Mouse (Mus musculus) heart, embryonic 12.5 days (tissue): ENCODE results near the gene Pde3a. TPM values are rescaled to one million over a fixed set of nuclear protein-coding genes. Genes with fewer than 3 reads are reported as not detected.
"Not testable (repeated sequence)": the region's sequence is repeated elsewhere in the genome, so short reads cannot be mapped to it uniquely, and the experiment has no call there.

ENCODE experiments used
- ATAC-seq: fragments of 200-750 bp; cut with Nextera tagmentation; 2 replicates; pipeline ENCODE4 v1.8.0; 2017; ENCODE audit warnings: moderate TSS enrichment, moderate library complexity; ENCODE audit not compliant: insufficient number of reproducible peaks, low FRiP score
- H3K27ac ChIP-seq: fragments of 300-500 bp; sonication (generic); 2 replicates; pipeline ENCODE4 v1.5.1; 2016; ENCODE audit warnings: mild to moderate bottlenecking, moderate library complexity; ENCODE audit not compliant: poor library complexity, severe bottlenecking
- H3K27me3 ChIP-seq: fragments of 300-500 bp; sonication (generic); replicated peaks from 2 replicates; pipeline ENCODE4 v1.6.1; 2016; ENCODE audit warnings: mild to moderate bottlenecking, moderate library complexity
- H3K36me3 ChIP-seq: fragments of 300-500 bp; sonication (generic); 2 replicates; pipeline ENCODE4 v1.6.1; 2016; ENCODE audit warnings: mild to moderate bottlenecking, moderate library complexity
- H3K4me1 ChIP-seq: fragments of 300-500 bp; sonication (generic); replicated peaks from 2 replicates; pipeline ENCODE4 v1.6.1; 2016; ENCODE audit warnings: mild to moderate bottlenecking
- H3K4me2 ChIP-seq: fragments of 300-500 bp; sonication (generic); 2 replicates; pipeline ENCODE4 v1.6.1; 2016; ENCODE audit warnings: mild to moderate bottlenecking, moderate library complexity
- H3K4me3 ChIP-seq: fragments of 300-500 bp; sonication (generic); 2 replicates; pipeline ENCODE4 v1.5.1; 2016; ENCODE audit warnings: mild to moderate bottlenecking
- H3K9ac ChIP-seq: fragments of 300-500 bp; sonication (generic); 2 replicates; pipeline ENCODE4 v1.6.1; 2016; ENCODE audit warnings: mild to moderate bottlenecking, moderate library complexity
- H3K9me3 ChIP-seq: fragments of 300-500 bp; sonication (generic); replicated peaks from 2 replicates; pipeline ENCODE4 v1.6.1; 2016; ENCODE audit warnings: mild to moderate bottlenecking, moderate library complexity
- WGBS: fragments of 180-500 bp; shearing (Covaris S2); methylation state at CpG from one replicate; pipeline ENCODE4 v1.1.7; 2016; 5-methylcytosine and 5-hydroxymethylcytosine counted together
- polyA plus RNA-seq: library from polyadenylated mRNA; unstranded; fragments of >200 nt; fragmentation: Nextera tagmentation; extraction: Ambion mirVana; gene quantifications from 2 replicates; pipeline ENCODE4 v1.2.1, GENCODE M21; 2016

The Pde3a gene
- polyA plus RNA-seq, 1 experiment from 2014 or later, result 12.2 TPM

- H3K9me3 ChIP-seq, ATAC-seq, H3K27ac ChIP-seq, H3K4me2 ChIP-seq, H3K36me3 ChIP-seq, H3K27me3 ChIP-seq, H3K9ac ChIP-seq, H3K4me3 ChIP-seq: not testable (repeated sequence)
- 77% methylated on average over 2 of the region's 2 CpGs for WGBS
- peaks cover 28% of the 10 kb centered on the region for H3K4me1 ChIP-seq
Observed at GRCm38 (mm10) chr6:141327134-141327533, 78.1 kb downstream of the Pde3a start.

DNA sequence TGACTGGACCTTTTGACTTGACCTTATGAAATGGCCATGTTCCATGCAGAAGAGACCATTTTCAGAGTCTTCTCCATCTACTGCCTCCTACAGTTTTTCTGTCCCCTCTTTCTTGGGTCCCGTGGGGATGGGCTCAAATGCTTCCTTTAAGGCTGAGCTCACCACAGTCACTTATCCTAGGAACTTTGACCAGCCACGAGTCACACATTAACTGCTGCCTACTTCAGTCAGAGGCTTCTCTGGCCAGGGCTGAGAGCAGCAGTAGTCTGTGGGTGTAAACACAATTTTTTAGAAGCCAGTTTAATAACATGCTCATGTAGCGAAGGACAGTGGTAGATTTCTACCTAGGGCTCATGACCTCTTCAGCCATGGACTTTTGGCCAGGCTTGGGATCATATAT lies 79.0 kb downstream of the Pde3a start:
- Histone ChIP-seq H3K9ac (no peak overlapping the region), H3K9me3 (no peaks in the 10 kb centered on the region), H3K27me3 (no peaks in the 10 kb centered on the region), H3K4me3 (no peak overlapping the region), H3K4me1 (peaks cover 24% of the 10 kb centered on the region), H3K4me2 (no peak overlapping the region), H3K36me3 (no peaks in the 10 kb centered on the region), H3K27ac (peak overlapping the region; percentile 69)
- 66% methylated on average over 3 of the region's 3 CpGs for WGBS
- ATAC-seq, result no peak

GRCm38 (mm10) chr6:141331464-141331863 lies 82.4 kb downstream of the Pde3a start:
- no peak for ATAC-seq
- no peak overlapping the region for H3K9ac ChIP-seq
- H3K27me3 ChIP-seq, result no peaks in the 10 kb centered on the region
- no peaks in the 10 kb centered on the region for H3K36me3 ChIP-seq
- H3K4me3 ChIP-seq, result no peak overlapping the region
- H3K4me2 ChIP-seq, result no peak overlapping the region
- peaks cover 38% of the 10 kb centered on the region for H3K4me1 ChIP-seq
- no peaks in the 10 kb centered on the region for H3K9me3 ChIP-seq
- WGBS, result 43% methylated on average over 2 of the region's 2 CpGs
- H3K27ac ChIP-seq, result no peak overlapping the region

DNA sequence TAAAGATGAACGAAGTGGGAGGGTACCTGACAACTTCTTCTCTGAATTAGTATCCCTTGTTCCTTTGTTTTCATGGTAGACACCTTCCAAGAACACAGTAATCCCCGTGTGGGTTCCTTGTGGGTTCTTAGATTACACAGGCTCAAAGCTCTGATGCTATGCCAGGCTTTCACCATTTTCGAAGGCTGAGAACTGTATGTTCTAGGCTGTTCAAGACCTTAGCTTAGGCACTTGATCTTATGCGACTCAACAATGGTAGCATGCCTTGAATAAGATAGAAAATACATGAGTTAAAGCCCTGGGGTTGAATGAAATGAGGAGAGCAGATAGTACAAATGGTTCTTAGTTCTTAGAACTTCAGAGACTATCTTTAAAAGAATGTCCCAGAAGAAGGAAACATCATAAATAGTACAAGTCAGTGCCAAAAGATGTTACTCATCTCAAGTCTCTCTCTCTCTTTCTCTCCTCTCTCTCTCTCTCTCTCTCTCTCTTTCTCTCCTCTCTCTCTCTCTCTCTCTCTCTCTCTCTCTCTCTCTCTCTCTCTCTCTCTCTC lies 83.6 kb downstream of the Pde3a start:
- H3K4me3 ChIP-seq, result no peak overlapping the region
- WGBS, result 80% methylated on average over 4 of the region's 4 CpGs
- peak overlapping the region; percentile 64 for H3K27ac ChIP-seq
- no peaks in the 10 kb centered on the region for H3K36me3 ChIP-seq
- ATAC-seq, result no peak
- no peak overlapping the region for H3K9ac ChIP-seq
- no peak overlapping the region for H3K4me2 ChIP-seq
- no peaks in the 10 kb centered on the region for H3K27me3 ChIP-seq
- peaks cover 50% of the 10 kb centered on the region for H3K4me1 ChIP-seq
- no peaks in the 10 kb centered on the region for H3K9me3 ChIP-seq

DNA sequence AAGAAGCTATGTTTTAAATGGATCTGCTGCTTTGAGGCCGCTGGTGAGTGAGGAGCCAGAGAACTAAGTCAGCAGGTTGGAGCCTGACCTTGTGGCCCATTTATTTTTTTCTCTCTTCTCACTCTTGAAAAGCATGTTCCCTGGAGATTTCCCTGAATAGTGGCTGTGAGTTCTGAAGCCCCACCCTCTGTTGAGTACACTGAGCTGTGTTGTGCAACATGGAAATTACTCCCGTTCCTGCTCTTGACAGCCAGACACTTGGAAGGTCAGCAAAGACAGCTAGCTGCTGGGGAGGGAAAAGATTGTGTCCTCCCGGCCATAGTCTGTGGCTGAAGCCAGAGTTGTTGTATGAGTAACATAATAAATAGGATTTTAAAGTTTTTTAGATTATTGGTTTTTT lies 84.2 kb downstream of the Pde3a start:
- ATAC-seq, result peak; percentile 67
- Histone ChIP-seq H3K4me2 (no peak overlapping the region), H3K4me1 (peaks cover 51% of the 10 kb centered on the region), H3K36me3 (no peaks in the 10 kb centered on the region), H3K27me3 (no peaks in the 10 kb centered on the region), H3K27ac (peak overlapping the region; percentile 64), H3K4me3 (no peak overlapping the region), H3K9ac (no peak overlapping the region), H3K9me3 (no peaks in the 10 kb centered on the region)
- WGBS, result 19% methylated on average over 3 of the region's 3 CpGs

DNA sequence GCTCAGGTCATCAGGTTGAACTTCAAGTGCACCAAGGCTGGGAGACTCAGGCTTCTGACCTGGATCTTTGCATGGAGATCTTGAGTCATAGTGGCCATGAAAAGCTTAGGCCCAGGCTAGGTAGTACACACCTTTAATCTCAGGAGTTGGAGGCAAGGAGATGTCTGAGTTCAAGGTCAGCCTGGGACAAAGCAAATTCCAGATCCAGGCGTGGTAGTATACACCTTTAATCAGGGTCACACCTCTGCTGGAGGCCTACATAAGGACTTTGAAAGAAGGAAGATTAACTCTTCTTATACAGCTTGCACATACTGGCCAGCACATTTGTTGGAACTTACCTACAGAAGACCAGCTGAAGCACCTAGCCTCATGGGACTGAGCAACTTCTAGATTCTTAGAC lies 86.8 kb downstream of the Pde3a start:
- H3K27me3 ChIP-seq, result no peaks in the 10 kb centered on the region
- H3K4me3 ChIP-seq, result no peak overlapping the region
- H3K9ac ChIP-seq, result no peak overlapping the region
- WGBS, result 65% methylated on average over 1 of the region's 1 CpGs
- no peak for ATAC-seq
- no peaks in the 10 kb centered on the region for H3K9me3 ChIP-seq
- H3K27ac ChIP-seq, result peak overlapping the region; percentile 78
- peaks cover 43% of the 10 kb centered on the region for H3K4me1 ChIP-seq
- H3K4me2 ChIP-seq, result no peak overlapping the region
- no peaks in the 10 kb centered on the region for H3K36me3 ChIP-seq

GRCm38 (mm10) chr6:141336438-141336837 lies 87.4 kb downstream of the Pde3a start:
- H3K9me3 ChIP-seq, result no peaks in the 10 kb centered on the region
- H3K36me3 ChIP-seq, result no peaks in the 10 kb centered on the region
- H3K4me2 ChIP-seq, result no peak overlapping the region
- H3K4me1 ChIP-seq, result peaks cover 47% of the 10 kb centered on the region
- WGBS, result 22% methylated on average over 4 of the region's 4 CpGs
- ATAC-seq, result peak; percentile 31; the same call in 1 of the 2 replicates
- H3K4me3 ChIP-seq, result no peak overlapping the region
- no peak overlapping the region for H3K9ac ChIP-seq
- H3K27me3 ChIP-seq, result no peaks in the 10 kb centered on the region
- peak overlapping the region; percentile 78 for H3K27ac ChIP-seq

- H3K27me3 ChIP-seq, result no peaks in the 10 kb centered on the region
- no peaks in the 10 kb centered on the region for H3K36me3 ChIP-seq
- H3K4me1 ChIP-seq, result peaks cover 48% of the 10 kb centered on the region
- no peak overlapping the region for H3K4me2 ChIP-seq
- H3K4me3 ChIP-seq, result no peak overlapping the region
- 54% methylated on average over 8 of the region's 8 CpGs for WGBS
- ATAC-seq, result no peak
- no peak overlapping the region for H3K27ac ChIP-seq
- H3K9me3 ChIP-seq, result no peaks in the 10 kb centered on the region
- no peak overlapping the region for H3K9ac ChIP-seq
Observed at GRCm38 (mm10) chr6:141337673-141338072, 88.6 kb downstream of the Pde3a start.

DNA sequence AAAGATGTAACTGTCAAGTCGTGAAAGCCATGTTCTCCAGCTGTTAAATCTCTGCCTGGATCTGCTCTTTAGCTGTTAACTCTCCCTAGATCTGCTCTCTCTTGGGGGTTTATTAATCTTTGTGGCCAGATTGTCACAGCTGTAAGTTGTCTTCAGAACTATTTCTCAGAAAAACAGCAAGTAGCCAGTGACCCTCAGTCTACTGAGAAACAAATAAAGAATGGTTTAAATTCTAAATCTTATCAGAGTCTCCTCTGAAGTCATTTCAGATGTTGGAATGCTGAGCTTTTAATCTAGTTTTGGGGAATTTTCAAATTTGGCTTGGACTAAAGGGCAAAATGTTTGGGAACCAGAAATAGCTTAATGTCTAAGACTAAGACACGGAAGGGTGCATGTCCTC lies 92.3 kb downstream of the Pde3a start:
- peaks cover 33% of the 10 kb centered on the region for H3K4me1 ChIP-seq
- no peak for ATAC-seq
- H3K4me2 ChIP-seq, result no peak overlapping the region
- no peaks in the 10 kb centered on the region for H3K9me3 ChIP-seq
- H3K36me3 ChIP-seq, result no peaks in the 10 kb centered on the region
- no peaks in the 10 kb centered on the region for H3K27me3 ChIP-seq
- H3K4me3 ChIP-seq, result no peak overlapping the region
- no peak overlapping the region for H3K27ac ChIP-seq
- WGBS, result 48% methylated on average over 2 of the region's 2 CpGs
- no peak overlapping the region for H3K9ac ChIP-seq

- Histone ChIP-seq H3K27me3 (no peaks in the 10 kb centered on the region), H3K4me1 (peaks cover 10% of the 10 kb centered on the region; the same call in 1 of the 2 replicates), H3K27ac (no peak overlapping the region), H3K4me3 (no peak overlapping the region), H3K9ac (no peak overlapping the region), H3K4me2 (no peak overlapping the region), H3K36me3 (no peaks in the 10 kb centered on the region), H3K9me3 (no peaks in the 10 kb centered on the region)
- 37% methylated on average over 4 of the region's 4 CpGs for WGBS
- ATAC-seq, result no peak
Observed at GRCm38 (mm10) chr6:141347870-141348269, 98.8 kb downstream of the Pde3a start.

DNA sequence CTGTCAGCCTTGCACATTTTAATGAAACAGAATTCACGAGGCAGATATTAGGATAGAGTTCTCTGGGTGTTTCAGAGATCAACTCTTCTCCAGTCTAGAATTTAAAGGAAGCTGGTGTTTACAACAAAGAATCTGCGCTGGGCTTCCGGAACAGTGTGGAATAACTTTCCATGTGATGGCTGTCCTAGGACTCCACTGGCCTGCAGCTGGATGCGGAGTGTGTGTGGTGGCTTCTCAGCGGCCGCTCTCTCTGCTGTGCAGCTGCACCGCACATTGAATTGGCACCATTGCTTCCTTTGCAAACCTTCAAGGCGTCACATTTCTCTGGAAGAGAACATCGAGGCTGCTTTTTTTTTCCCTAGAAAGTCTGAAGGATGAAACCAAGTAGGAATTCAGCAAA lies 99.5 kb downstream of the Pde3a start:
- no peak for ATAC-seq
- Histone ChIP-seq H3K36me3 (no peaks in the 10 kb centered on the region), H3K4me2 (no peak overlapping the region), H3K27ac (no peak overlapping the region), H3K4me1 (peaks cover 10% of the 10 kb centered on the region; the same call in 1 of the 2 replicates), H3K27me3 (no peaks in the 10 kb centered on the region), H3K9me3 (no peaks in the 10 kb centered on the region), H3K4me3 (no peak overlapping the region), H3K9ac (no peak overlapping the region)
- WGBS, result 82% methylated on average over 9 of the region's 9 CpGs

- no peaks in the 10 kb centered on the region for H3K27me3 ChIP-seq
- H3K9ac ChIP-seq, result no peak overlapping the region
- H3K4me1 ChIP-seq, result peaks cover 10% of the 10 kb centered on the region; the same call in 1 of the 2 replicates
- no peak overlapping the region for H3K4me2 ChIP-seq
- no peaks in the 10 kb centered on the region for H3K9me3 ChIP-seq
- no peak for ATAC-seq
- H3K27ac ChIP-seq, result no peak overlapping the region
- no peak overlapping the region for H3K4me3 ChIP-seq
- H3K36me3 ChIP-seq, result no peaks in the 10 kb centered on the region
- WGBS, result 86% methylated on average over 5 of the region's 5 CpGs
Observed at GRCm38 (mm10) chr6:141350261-141350660, 101.2 kb downstream of the Pde3a start.
